Mouse (Mus musculus) forebrain, postnatal 0 days (tissue): ENCODE measurements around the gene Slit1. TPM values are rescaled to one million over a fixed set of nuclear protein-coding genes. Genes with fewer than 3 reads are reported as not detected.

ENCODE experiments used
- ATAC-seq: fragments of 200-750 bp; cut with Nextera tagmentation; 2 replicates; pipeline ENCODE4 v1.8.0; 2017; ENCODE audit warnings: mild to moderate bottlenecking, moderate library complexity
- DNase-seq: peaks from one replicate; pipeline ENCODE4 v3.0.0-alpha.2; 2015
- H3K27ac ChIP-seq: fragments of 300-500 bp; sonication (generic); 2 replicates; pipeline ENCODE4 v1.5.1; 2014; ENCODE audit warnings: low read depth, mild to moderate bottlenecking, antibody characterized with exemption, low read length, moderate library complexity, mixed read lengths
- H3K27me3 ChIP-seq: fragments of 300-500 bp; sonication (generic); 2 replicates; pipeline ENCODE4 v1.6.1; 2014; ENCODE audit warnings: mild to moderate bottlenecking, low read length, mixed read lengths; ENCODE audit not compliant: insufficient read depth
- H3K36me3 ChIP-seq: fragments of 300-500 bp; sonication (generic); 2 replicates; pipeline ENCODE4 v1.6.1; 2014; ENCODE audit warnings: mild to moderate bottlenecking, moderate library complexity; ENCODE audit not compliant: insufficient read depth
- H3K4me1 ChIP-seq: fragments of 300-500 bp; sonication (generic); 2 replicates; pipeline ENCODE4 v1.6.1; 2014; ENCODE audit warnings: antibody characterized with exemption; ENCODE audit not compliant: insufficient read depth
- H3K4me2 ChIP-seq: fragments of 300-500 bp; sonication (generic); 2 replicates; pipeline ENCODE4 v1.6.1; 2014; ENCODE audit warnings: low read depth, mild to moderate bottlenecking, moderate library complexity
- H3K4me3 ChIP-seq: fragments of 300-500 bp; sonication (generic); 2 replicates; pipeline ENCODE4 v1.5.1; 2014; ENCODE audit warnings: low read depth, low read length, mixed read lengths
- H3K9ac ChIP-seq: fragments of 300-500 bp; sonication (generic); 2 replicates; pipeline ENCODE4 v1.6.1; 2014; ENCODE audit warnings: mild to moderate bottlenecking
- H3K9me3 ChIP-seq: fragments of 300-500 bp; sonication (generic); 2 replicates; pipeline ENCODE4 v1.6.1; 2016; ENCODE audit warnings: low read length
- CTCF ChIP-seq: sonication (generic); IDR thresholded peaks from 2 replicates; pipeline ENCODE4 v1.5.1; 2016; ENCODE audit warnings: antibody characterized with exemption, control low read depth, low read depth
- WGBS: fragments of 180-500 bp; shearing (Covaris S2); extraction: QIAGEN DNeasy Blood & Tissue Kit; methylation state at CpG from one replicate; pipeline ENCODE4 v1.1.7; 2014; 5-methylcytosine and 5-hydroxymethylcytosine counted together
- polyA plus RNA-seq: library from polyadenylated mRNA; unstranded; fragments of >200 nt; fragmentation: Nextera tagmentation; extraction: Ambion mirVana; gene quantifications from 2 replicates; pipeline ENCODE4 v1.2.1, GENCODE M21; 2015
- total RNA-seq: library from RNA; depleted of rRNA; stranded (reverse); fragments of >200 nt; gene quantifications from 2 replicates; pipeline ENCODE4 v1.2.3, GENCODE M21; 2014

Gene Slit1
- total and polyA plus RNA-seq, 2 experiments from 2014 or later: 13.4 to 61.8 TPM

DNA sequence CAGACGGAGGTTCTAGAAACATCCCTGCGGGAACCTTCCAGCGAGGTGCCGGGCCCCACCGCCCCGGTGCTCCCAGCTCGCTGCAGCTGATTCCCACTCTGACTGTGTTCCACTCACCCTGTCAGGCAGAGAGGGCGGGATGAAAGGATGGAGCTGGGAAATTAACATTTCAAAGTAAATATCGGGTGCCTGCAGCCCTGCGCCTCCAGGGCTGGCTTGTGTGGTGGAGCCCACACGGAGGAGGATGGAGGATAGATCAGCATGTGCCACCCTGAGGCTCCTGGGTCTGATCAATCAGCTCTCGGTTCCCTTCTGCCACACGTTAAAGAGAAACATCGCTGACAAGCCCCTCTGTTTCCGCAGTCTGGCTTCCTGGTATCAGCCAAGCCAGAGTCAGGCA lies 64.4 kb downstream of the Slit1 start:
- TF ChIP-seq CTCF: no peak
- 16% methylated on average over 15 of the region's 15 CpGs for WGBS
- H3K4me1 ChIP-seq: peaks cover 24% of the 10 kb centered on the region
- peak; percentile 67 for DNase-seq
- H3K36me3 ChIP-seq: no peaks in the 10 kb centered on the region
- no peak overlapping the region for H3K4me3 ChIP-seq
- no peaks in the 10 kb centered on the region for H3K9me3 ChIP-seq
- peak overlapping the region; percentile 64 for H3K27ac ChIP-seq
- peak overlapping the region; percentile 31; the same call in 1 of the 2 replicates for H3K4me2 ChIP-seq
- no peaks in the 10 kb centered on the region; the same call in 1 of the 2 replicates for H3K27me3 ChIP-seq
- ATAC-seq: peak; percentile 77
- H3K9ac ChIP-seq: 0 out of 2 replicates have a peak overlapping the region, but pooled peaks have one; percentile 10

DNA sequence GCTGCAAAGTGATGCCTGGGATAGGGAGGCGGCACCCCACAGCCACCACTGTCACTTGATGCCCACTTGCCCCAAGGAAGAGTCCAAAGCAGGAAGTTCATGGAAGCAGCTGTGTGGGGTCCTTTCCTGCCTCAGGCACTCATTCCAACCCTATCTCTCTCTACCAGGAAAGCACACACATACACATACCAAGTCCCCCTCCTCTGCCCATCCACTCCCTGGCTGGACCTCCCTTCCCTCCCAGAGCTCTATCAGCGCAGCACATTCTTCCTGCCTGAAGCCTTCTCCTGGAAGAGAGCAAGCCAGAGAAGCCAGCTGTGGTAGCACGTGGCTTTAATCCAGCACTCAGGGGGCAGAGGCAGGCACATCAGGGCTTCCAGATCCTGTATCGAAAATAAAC lies 65.9 kb downstream of the Slit1 start:
- H3K9ac ChIP-seq: no peak overlapping the region
- H3K4me2 ChIP-seq: no peak overlapping the region
- no peak for DNase-seq
- peaks cover 29% of the 10 kb centered on the region for H3K4me1 ChIP-seq
- 77% methylated on average over 4 of the region's 4 CpGs for WGBS
- ATAC-seq: no peak
- no peak for TF ChIP-seq CTCF
- no peaks in the 10 kb centered on the region for H3K9me3 ChIP-seq
- H3K27me3 ChIP-seq: no peaks in the 10 kb centered on the region; the same call in 1 of the 2 replicates
- no peak overlapping the region for H3K4me3 ChIP-seq
- H3K36me3 ChIP-seq: no peaks in the 10 kb centered on the region
- no peak overlapping the region for H3K27ac ChIP-seq

- H3K27me3 ChIP-seq: no peaks in the 10 kb centered on the region; the same call in 1 of the 2 replicates
- no peak for DNase-seq
- no peak for ATAC-seq
- WGBS: 81% methylated on average over 8 of the region's 8 CpGs
- H3K27ac ChIP-seq: no peak overlapping the region
- H3K9ac ChIP-seq: no peak overlapping the region
- H3K9me3 ChIP-seq: no peaks in the 10 kb centered on the region
- peaks cover 25% of the 10 kb centered on the region for H3K4me1 ChIP-seq
- H3K36me3 ChIP-seq: no peaks in the 10 kb centered on the region
- no peak overlapping the region for H3K4me2 ChIP-seq
- H3K4me3 ChIP-seq: no peak overlapping the region
- no peak for TF ChIP-seq CTCF
Observed at GRCm38 (mm10) chr19:41675583-41675982, 67.9 kb downstream of the Slit1 start.

- Histone ChIP-seq H3K4me2 (no peak overlapping the region), H3K27ac (no peak overlapping the region), H3K4me3 (no peak overlapping the region), H3K27me3 (no peaks in the 10 kb centered on the region; the same call in 1 of the 2 replicates), H3K4me1 (peaks cover 20% of the 10 kb centered on the region), H3K9ac (no peak overlapping the region), H3K9me3 (no peaks in the 10 kb centered on the region), H3K36me3 (no peaks in the 10 kb centered on the region)
- 63% methylated on average over 4 of the region's 4 CpGs for WGBS
- no peak for TF ChIP-seq CTCF
- DNase-seq: no peak
- no peak for ATAC-seq
Observed at GRCm38 (mm10) chr19:41674366-41674765, 69.1 kb downstream of the Slit1 start.

DNA sequence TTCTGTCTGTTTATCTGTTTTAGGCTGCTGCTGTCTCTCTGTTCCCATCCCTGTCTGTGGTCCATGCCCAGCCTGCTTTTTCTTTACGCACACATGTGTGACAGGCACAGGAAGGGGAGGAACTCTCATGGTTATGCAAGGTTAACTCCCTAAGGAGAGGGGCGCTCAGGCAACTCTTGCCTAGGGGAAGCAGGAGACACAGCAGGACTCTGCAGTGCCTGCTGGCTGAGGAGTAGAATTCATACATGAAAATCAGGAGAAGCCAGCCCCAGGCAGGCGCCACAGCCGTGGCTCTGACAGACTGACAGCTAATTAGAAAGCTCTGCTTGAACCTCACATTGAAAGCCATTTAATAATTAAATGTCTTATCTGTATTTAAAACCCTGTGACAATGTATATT lies 70.6 kb downstream of the Slit1 start:
- Histone ChIP-seq H3K4me2 (no peak overlapping the region), H3K27me3 (no peaks in the 10 kb centered on the region), H3K27ac (no peak overlapping the region), H3K9me3 (no peaks in the 10 kb centered on the region), H3K4me1 (peaks cover 11% of the 10 kb centered on the region; the same call in 1 of the 2 replicates), H3K4me3 (no peak overlapping the region), H3K36me3 (no peaks in the 10 kb centered on the region), H3K9ac (no peak overlapping the region)
- ATAC-seq (peak; percentile 30; the same call in 1 of the 2 replicates), DNase-seq (no peak)
- 26% methylated on average over 4 of the region's 4 CpGs for WGBS
- no peak for TF ChIP-seq CTCF

DNA sequence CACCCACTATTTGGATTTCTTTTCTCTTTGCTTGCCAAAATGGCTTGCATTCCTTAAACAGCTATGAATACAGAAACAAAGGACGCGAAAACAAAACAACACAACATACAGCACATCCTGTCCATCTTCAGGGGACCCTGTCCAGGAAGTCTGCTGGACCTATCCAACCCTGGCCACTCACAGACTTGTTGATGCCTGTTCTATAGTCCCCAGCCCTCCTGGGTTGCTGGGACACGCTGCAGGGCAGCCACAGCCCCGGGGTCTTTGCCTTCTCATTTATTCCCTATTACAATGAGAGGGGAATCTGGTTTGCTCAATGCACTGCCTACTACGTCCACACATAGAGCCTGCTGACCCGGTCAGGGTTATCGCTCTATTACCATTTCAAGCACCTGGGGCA lies 72.5 kb downstream of the Slit1 start:
- H3K4me2 ChIP-seq: no peak overlapping the region
- no peaks in the 10 kb centered on the region for H3K27me3 ChIP-seq
- DNase-seq (no peak), ATAC-seq (no peak)
- WGBS: 50% methylated on average over 7 of the region's 7 CpGs
- H3K9me3 ChIP-seq: no peaks in the 10 kb centered on the region
- H3K4me3 ChIP-seq: no peak overlapping the region
- no peak for TF ChIP-seq CTCF
- no peaks in the 10 kb centered on the region for H3K36me3 ChIP-seq
- H3K9ac ChIP-seq: no peak overlapping the region
- H3K27ac ChIP-seq: no peak overlapping the region
- peaks cover 11% of the 10 kb centered on the region; the same call in 1 of the 2 replicates for H3K4me1 ChIP-seq

DNA sequence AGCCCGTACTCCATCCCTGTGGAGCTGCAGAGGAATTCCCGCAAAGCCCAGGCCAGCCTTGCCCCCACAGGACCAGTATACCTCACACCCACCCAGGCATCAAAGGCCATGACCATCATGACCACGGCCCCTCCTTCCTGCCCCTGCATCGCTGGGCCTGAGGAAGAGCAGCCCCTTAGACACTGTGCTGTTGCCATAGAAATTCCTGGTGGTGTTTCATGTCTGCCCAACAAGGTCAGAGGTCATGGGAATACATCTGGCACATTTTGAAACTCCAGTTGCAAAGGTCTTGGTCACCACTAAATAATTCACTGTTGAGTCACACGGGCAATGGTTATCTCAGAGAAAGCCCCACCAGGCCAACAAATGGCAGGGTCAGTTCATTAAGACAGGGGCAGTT lies 73.0 kb downstream of the Slit1 start:
- ATAC-seq (no peak), DNase-seq (no peak)
- peaks cover 11% of the 10 kb centered on the region; the same call in 1 of the 2 replicates for H3K4me1 ChIP-seq
- no peak overlapping the region for H3K4me3 ChIP-seq
- H3K36me3 ChIP-seq: no peaks in the 10 kb centered on the region
- H3K9ac ChIP-seq: no peak overlapping the region
- TF ChIP-seq CTCF: no peak
- no peaks in the 10 kb centered on the region for H3K9me3 ChIP-seq
- H3K27ac ChIP-seq: no peak overlapping the region
- H3K27me3 ChIP-seq: no peaks in the 10 kb centered on the region
- 43% methylated on average over 5 of the region's 5 CpGs for WGBS
- no peak overlapping the region for H3K4me2 ChIP-seq
